Mouse (Mus musculus) bone marrow macrophage, adult 2 months (primary cell): Measurements from ENCODE around the gene Lurap1.

ENCODE experiments used
- CTCF ChIP-seq: IDR thresholded peaks from 2 replicates; pipeline ENCODE4 v1.5.1; 2012; ENCODE audit warnings: low read depth, mild to moderate bottlenecking, low read length, moderate library complexity
- POLR2A ChIP-seq: IDR thresholded peaks from 2 replicates; pipeline ENCODE4 v1.6.1; 2012; ENCODE audit warnings: mild to moderate bottlenecking, low read depth, low read length, borderline replicate concordance

- TF ChIP-seq CTCF (no peak), POLR2A (no peak)
Measured at GRCm38 (mm10) chr4:116169353-116169672, 18.2 kb upstream of the Lurap1 start.
